Mouse (Mus musculus): ENCODE data around the gene Egln2. TPM values are rescaled to one million over a fixed set of nuclear protein-coding genes. Genes with fewer than 3 reads are reported as not detected.
A peak's percentile ranks its signal among the peaks of the same experiment; 100 is the strongest.

The Egln2 gene
- total and polyA plus RNA-seq, 3 experiments: 69.5 to 80.1 TPM; not detected in 1

DNA sequence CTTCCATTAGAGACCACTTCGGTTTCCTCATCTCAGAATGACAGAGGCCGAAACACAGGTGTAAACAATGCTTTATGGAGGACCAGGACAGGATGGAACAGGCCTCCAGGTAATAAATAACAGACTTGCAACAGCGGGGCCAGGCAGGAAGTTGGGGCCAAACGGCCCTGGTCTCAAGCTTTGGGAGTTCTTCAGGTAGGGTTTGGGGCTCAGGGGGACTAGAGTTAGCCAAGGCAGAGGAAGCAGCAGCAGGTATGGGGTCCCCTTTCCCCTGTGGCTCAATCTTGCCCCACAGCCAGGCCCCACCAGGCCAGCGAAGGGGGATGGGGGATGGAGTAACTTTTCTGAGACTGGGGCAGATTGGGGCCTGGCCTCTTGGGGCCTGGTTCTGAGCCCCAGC is 1.8 kb upstream of the Egln2 start:
- no peak for TF ChIP-seq ZC3H11A (IDR thresholded peaks at IDR 0.05; ENCODE audit: low read depth, low read length)
- TF ChIP-seq CHD2 (IDR thresholded peaks at IDR 0.05; ENCODE audit: low read length): no peak
- no peak for TF ChIP-seq MEF2A (IDR thresholded peaks at IDR 0.05; ENCODE audit: extremely low read depth, insufficient replicate concordance, low read depth, low read length, poor library complexity, severe bottlenecking)
- no peak for TF ChIP-seq POLR2AphosphoS5 (IDR thresholded peaks at IDR 0.05; ENCODE audit: borderline replicate concordance, low read depth, low read length)
- TF ChIP-seq ETS1 (IDR thresholded peaks at IDR 0.05; ENCODE audit: low read depth, low read length): no peak
- no peak for TF ChIP-seq HCFC1 (IDR thresholded peaks at IDR 0.05; ENCODE audit: low read depth, low read length)
- TF ChIP-seq NRF1 (IDR thresholded peaks at IDR 0.05; ENCODE audit: insufficient read depth, low read depth, low read length, poor library complexity, severe bottlenecking): no peak
- TF ChIP-seq MAX (IDR thresholded peaks at IDR 0.05; ENCODE audit: low read length): no peak
- no peak for TF ChIP-seq USF1 (IDR thresholded peaks at IDR 0.05; ENCODE audit: low read depth, low read length)
- no peak for TF ChIP-seq MYC (IDR thresholded peaks at IDR 0.05; ENCODE audit: low read depth, low read length)
- no peak for TF ChIP-seq POLR2AphosphoS2 (IDR thresholded peaks at IDR 0.05; ENCODE audit: low read length)
- TF ChIP-seq CHD1 (IDR thresholded peaks at IDR 0.05; ENCODE audit: low read depth, low read length): no peak
- TF ChIP-seq RAD21 (IDR thresholded peaks at IDR 0.05; ENCODE audit: low read depth, low read length): no peak
- no peak for DNase-seq (ENCODE audit: low read depth, low spot score)
- no peak overlapping the region for H3K4me3 ChIP-seq (ENCODE audit: control insufficient read depth in 1 of 2, insufficient read depth in 1 of 2, low read depth in 2 of 2, low read length in 2 of 2)
- no peaks in the 10 kb centered on the region for H3K9me3 ChIP-seq (replicated peaks; ENCODE audit: insufficient read depth, low read length)
- peaks cover 10% of the 10 kb centered on the region for H3K79me2 ChIP-seq (ENCODE audit: control insufficient read depth, insufficient read depth, low read length, poor library complexity)
- H3K9ac ChIP-seq (ENCODE audit: control insufficient read depth, low read depth, low read length, poor library complexity, severe bottlenecking): no peak overlapping the region
- H3K27me3 ChIP-seq (ENCODE audit: control insufficient read depth in 1 of 2, insufficient read depth in 2 of 2, low read length in 2 of 2): no peaks in the 10 kb centered on the region
- H3K4me1 ChIP-seq (ENCODE audit: control insufficient read depth in 1 of 2, insufficient read depth in 2 of 2, low read length in 2 of 2): peaks cover 7 to 10% of the 10 kb centered on the region in 2 experiments; a peak in 3 of 4 replicates
- H3K36me3 ChIP-seq (ENCODE audit: control insufficient read depth in 1 of 2, insufficient read depth in 2 of 2, low read length in 2 of 2): peaks cover 0 to 3% of the 10 kb centered on the region in 2 experiments; a peak in 1 of 4 replicates
- H3K27ac ChIP-seq (ENCODE audit: control insufficient read depth, low read depth, low read length): peak overlapping the region; percentile 96; the same call in 1 of the 2 replicates

DNA sequence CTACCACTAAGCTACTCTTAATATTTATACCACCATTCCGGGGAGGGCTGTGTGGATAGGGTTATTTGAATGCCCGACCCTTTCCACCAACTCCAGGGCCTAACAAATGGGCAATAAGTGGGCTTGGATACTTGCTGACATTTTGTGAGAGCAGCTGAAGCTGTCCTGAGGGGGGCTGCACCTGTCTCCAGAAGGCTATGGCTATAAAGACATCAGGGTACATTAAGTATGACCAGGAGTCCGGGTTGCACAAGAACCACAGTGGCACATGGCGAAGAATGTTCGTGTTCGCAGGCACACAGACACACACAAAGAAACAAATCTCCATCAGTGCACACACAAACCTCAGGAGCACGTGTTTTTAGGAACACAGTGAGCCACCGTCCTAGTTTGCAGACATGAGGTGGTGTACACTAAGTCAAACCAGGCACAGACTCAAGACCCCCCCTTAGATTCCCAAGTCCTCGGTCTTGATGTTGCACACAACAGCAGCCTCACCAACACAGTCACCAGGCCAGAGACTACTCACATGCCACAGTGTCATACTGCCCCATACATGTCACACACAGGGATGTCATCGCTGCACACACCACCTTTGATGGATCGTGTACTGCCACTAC is 983 bp upstream of the Egln2 start:
- peaks cover 0 to 3% of the 10 kb centered on the region in 2 experiments; a peak in 1 of 4 replicates for H3K36me3 ChIP-seq (ENCODE audit: control insufficient read depth in 1 of 2, insufficient read depth in 2 of 2, low read length in 2 of 2)
- H3K4me1 ChIP-seq (ENCODE audit: control insufficient read depth in 1 of 2, insufficient read depth in 2 of 2, low read length in 2 of 2): peaks cover 7 to 10% of the 10 kb centered on the region in 2 experiments; a peak in 3 of 4 replicates

More for the DNA sequence above, 983 bp upstream of the Egln2 start:
- Histone ChIP-seq H3K4me3 (ENCODE audit: control insufficient read depth in 1 of 2, insufficient read depth in 1 of 2, low read depth in 2 of 2, low read length in 2 of 2) (peak overlapping the region; percentile 69 to 73), H3K79me2 (ENCODE audit: control insufficient read depth, insufficient read depth, low read length, poor library complexity) (peaks cover 11% of the 10 kb centered on the region), H3K27me3 (ENCODE audit: control insufficient read depth in 1 of 2, insufficient read depth in 2 of 2, low read length in 2 of 2) (no peaks in the 10 kb centered on the region), H3K27ac (ENCODE audit: control insufficient read depth, low read depth, low read length) (peak overlapping the region; percentile 96), H3K9ac (ENCODE audit: control insufficient read depth, low read depth, low read length, poor library complexity, severe bottlenecking) (peak overlapping the region; percentile 88), H3K9me3 (replicated peaks; ENCODE audit: insufficient read depth, low read length) (no peaks in the 10 kb centered on the region)
- DNase-seq (ENCODE audit: low read depth, low spot score): no peak
- no peak for TF ChIP-seq TBP (IDR thresholded peaks at IDR 0.05; ENCODE audit: low read depth, low read length)
- TF ChIP-seq SIN3A (IDR thresholded peaks at IDR 0.05; ENCODE audit: low read length): no peak
- TF ChIP-seq EP300 (IDR thresholded peaks at IDR 0.05; ENCODE audit: low read depth in 1 of 2, low read length in 2 of 2): no peak
- TF ChIP-seq SMC3 (IDR thresholded peaks at IDR 0.05; ENCODE audit: low read depth, low read length): no peak
- no peak for TF ChIP-seq RAD21 (IDR thresholded peaks at IDR 0.05; ENCODE audit: low read depth, low read length)
- no peak for TF ChIP-seq ZKSCAN1 (IDR thresholded peaks at IDR 0.05; ENCODE audit: low read depth, low read length)
- peak; percentile 87 for TF ChIP-seq MAX (IDR thresholded peaks at IDR 0.05; ENCODE audit: low read length)
- 0 out of 2 replicates have a peak, but pooled peaks have one; percentile 20 for TF ChIP-seq KAT2A (conservative IDR thresholded peaks at IDR 0.05; ENCODE audit: low read depth, low read length)
- TF ChIP-seq UBTF (IDR thresholded peaks at IDR 0.05; ENCODE audit: borderline replicate concordance, insufficient read depth, low read depth, low read length): no peak
- TF ChIP-seq MYC (IDR thresholded peaks at IDR 0.05; ENCODE audit: low read depth, low read length): peak; percentile 63
- TF ChIP-seq MAFK (IDR thresholded peaks at IDR 0.05; ENCODE audit: borderline replicate concordance, low read depth, low read length): 0 out of 2 replicates have a peak, but pooled peaks have one; percentile 13
- no peak for TF ChIP-seq ZC3H11A (IDR thresholded peaks at IDR 0.05; ENCODE audit: low read depth, low read length)
